Mouse (Mus musculus) heart, adult 2 months (tissue): ENCODE measurements at regions not wholly inside any gene's neighbourhood (a gene's known extent, or its start where the extent isn't known, plus 50 kb on each side); places are given as distances from the start of the nearest gene placed in this dataset.
A peak's percentile ranks its signal among the peaks of the same experiment; 100 is the strongest.

Experiments
- DNase-seq, 2 experiments: peaks; one replicate each; pipeline ENCODE4 v3.0.0; 2021
- H3K27ac ChIP-seq: fragments of 200-600 bp; 2 replicates; pipeline ENCODE4 v1.8.1; 2022
- H3K27me3 ChIP-seq: fragments of 200-500 bp; 2 replicates; pipeline ENCODE4 v1.6.1; 2012; ENCODE audit warnings: mild to moderate bottlenecking, low read length, inconsistent platforms, mixed read lengths; ENCODE audit not compliant: control insufficient read depth, insufficient read depth
- H3K36me3 ChIP-seq: fragments of 200-500 bp; 2 replicates; pipeline ENCODE4 v1.6.1; 2012; ENCODE audit warnings: low read length, inconsistent platforms; ENCODE audit not compliant: control insufficient read depth, insufficient read depth
- H3K4me1 ChIP-seq: fragments of 200-500 bp; 2 replicates; pipeline ENCODE4 v1.6.1; 2011; ENCODE audit warnings: low read length; ENCODE audit not compliant: control insufficient read depth, insufficient read depth
- H3K4me3 ChIP-seq: fragments of 200-600 bp; 2 replicates; pipeline ENCODE4 v1.8.1; 2022
- H3K79me2 ChIP-seq: fragments of 200-500 bp; replicated peaks from 2 replicates; pipeline ENCODE4 v1.6.1; 2012; ENCODE audit warnings: mild to moderate bottlenecking, inconsistent platforms, low read length, moderate library complexity, mixed read lengths; ENCODE audit not compliant: control insufficient read depth, insufficient read depth
- H3K9ac ChIP-seq: fragments of 200-500 bp; 2 replicates; pipeline ENCODE4 v1.6.1; 2012; ENCODE audit warnings: low read depth, mild to moderate bottlenecking, control low read depth, inconsistent platforms, low read length, mixed read lengths
- CTCF ChIP-seq: fragments of 200-600 bp; IDR thresholded peaks from 2 replicates; pipeline ENCODE4 v1.8.1; 2022; ENCODE audit warnings: antibody characterized with exemption, mild to moderate bottlenecking, moderate library complexity
- EP300 ChIP-seq: fragments of 200-500 bp; IDR thresholded peaks from 2 replicates; pipeline ENCODE4 v1.6.1; 2011; ENCODE audit warnings: low read depth, low read length, control low read depth; ENCODE audit not compliant: insufficient read depth
- POLR2A ChIP-seq: fragments of 200-500 bp; IDR thresholded peaks from 2 replicates; pipeline ENCODE4 v1.6.1; 2011; ENCODE audit warnings: mild to moderate bottlenecking, low read depth, low read length, control low read depth; ENCODE audit not compliant: insufficient read depth
- WGBS: fragments of 180-500 bp; shearing (Covaris S2); methylation state at CpG from one replicate; pipeline ENCODE4 v1.1.7; 2018; 5-methylcytosine and 5-hydroxymethylcytosine counted together
- intact Hi-C: fragments of 180-260 bp; cut with DNase I; formaldehyde crosslinking; loops from one replicate; pipeline ENCODE4 v1.15.1; 2025

DNA sequence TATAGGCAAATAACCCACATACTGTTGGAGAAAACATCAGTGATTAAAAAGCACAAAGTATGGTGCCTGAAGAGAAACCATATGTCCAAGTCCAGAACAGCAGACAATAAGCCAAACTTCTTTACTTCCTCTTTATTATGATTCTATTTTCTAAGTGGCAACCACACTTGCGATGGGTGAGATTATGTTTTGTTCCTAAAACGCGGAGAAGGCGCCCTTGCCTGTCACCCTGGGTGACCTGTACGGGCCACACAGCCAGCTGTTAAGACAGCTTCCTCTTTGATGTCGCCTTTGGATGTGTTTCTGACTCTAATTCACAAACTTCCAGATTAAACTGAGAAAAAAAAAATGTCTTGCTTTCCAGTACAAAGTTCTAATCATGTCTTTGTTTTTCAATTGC lies 83.9 kb upstream of the Sgip1 start:
- Histone ChIP-seq H3K4me1 (no peaks in the 10 kb centered on the region), H3K27ac (no peak overlapping the region), H3K9ac (no peak overlapping the region), H3K27me3 (no peaks in the 10 kb centered on the region), H3K36me3 (no peaks in the 10 kb centered on the region), H3K4me3 (no peak overlapping the region), H3K79me2 (no peaks in the 10 kb centered on the region)
- intact Hi-C loops, result loop anchor here (2.0 kb wide), 2 partner anchors 88 to 430 kb away; no protein-coding TSS in a partner anchor
- WGBS, result 51% methylated on average over 6 of the region's 6 CpGs
- DNase-seq, result peak in 1 of 2 experiments; percentile 16
- TF ChIP-seq POLR2A (no peak), EP300 (no peak), CTCF (no peak)

DNA sequence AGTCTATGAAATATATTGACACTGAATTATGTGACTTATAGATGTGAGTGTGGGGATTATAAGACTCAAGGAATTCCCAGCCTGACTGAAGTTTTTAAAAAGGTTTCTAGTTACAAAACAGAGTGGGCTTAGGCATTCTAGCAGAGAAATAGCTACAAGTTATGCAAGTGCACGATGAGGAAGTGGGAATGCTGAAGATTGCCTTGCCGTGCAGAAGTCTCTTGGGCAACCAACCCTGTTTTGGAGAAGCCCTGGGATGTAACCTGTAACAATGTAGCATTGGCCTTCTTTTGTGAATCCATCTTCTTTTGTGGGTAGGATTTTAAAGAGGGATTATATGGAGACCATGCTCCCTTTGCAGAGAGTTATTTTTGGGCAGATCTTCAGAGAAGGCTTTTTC lies 82.5 kb upstream of the Sgip1 start:
- Histone ChIP-seq H3K4me3 (no peak overlapping the region), H3K79me2 (no peaks in the 10 kb centered on the region), H3K4me1 (no peaks in the 10 kb centered on the region), H3K9ac (no peak overlapping the region), H3K36me3 (no peaks in the 10 kb centered on the region), H3K27ac (no peak overlapping the region), H3K27me3 (no peaks in the 10 kb centered on the region)
- DNase-seq, result peak in 1 of 2 experiments; percentile 7
- TF ChIP-seq CTCF (no peak), EP300 (no peak)
- WGBS, result 62% methylated on average over 2 of the region's 2 CpGs
- intact Hi-C loops, result no loop called here

GRCm38 (mm10) chr4:102663617-102664016 lies 77.5 kb upstream of the Sgip1 start:
- no peaks in the 10 kb centered on the region for H3K4me1 ChIP-seq
- no peak for TF ChIP-seq POLR2A
- TF ChIP-seq EP300, result no peak
- TF ChIP-seq CTCF, result no peak
- 93% methylated on average over 1 of the region's 1 CpGs for WGBS
- H3K79me2 ChIP-seq, result no peaks in the 10 kb centered on the region
- H3K27me3 ChIP-seq, result no peaks in the 10 kb centered on the region
- intact Hi-C loops, result no loop called here
- H3K9ac ChIP-seq, result no peak overlapping the region
- H3K27ac ChIP-seq, result no peak overlapping the region
- no peaks in the 10 kb centered on the region for H3K36me3 ChIP-seq
- H3K4me3 ChIP-seq, result no peak overlapping the region
- DNase-seq, result no peak

DNA sequence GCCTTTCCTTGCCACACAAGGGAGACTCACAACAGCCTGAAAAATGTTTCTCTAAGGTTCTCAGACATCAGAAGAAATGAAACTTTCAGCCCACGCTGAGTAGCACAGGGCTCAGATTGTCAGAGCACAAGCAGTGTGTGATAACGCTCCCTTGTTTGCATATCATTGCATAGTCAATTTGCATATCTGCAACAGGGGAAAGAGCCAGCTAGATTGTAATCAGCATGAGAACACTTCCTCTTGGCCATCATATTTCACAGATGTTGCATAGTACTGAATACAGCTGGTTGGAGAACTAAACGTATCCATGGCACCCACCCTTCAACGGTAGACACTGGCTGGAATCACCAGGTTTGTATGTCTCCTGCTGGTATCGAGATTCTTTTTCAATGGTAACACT lies 58.9 kb upstream of the Sgip1 start:
- Histone ChIP-seq H3K27me3 (no peaks in the 10 kb centered on the region), H3K4me1 (no peaks in the 10 kb centered on the region), H3K9ac (no peak overlapping the region), H3K79me2 (no peaks in the 10 kb centered on the region), H3K36me3 (no peaks in the 10 kb centered on the region), H3K4me3 (no peak overlapping the region), H3K27ac (no peak overlapping the region)
- TF ChIP-seq POLR2A (no peak), CTCF (no peak), EP300 (no peak)
- no peak for DNase-seq
- intact Hi-C loops, result no loop called here
- WGBS, result 59% methylated on average over 5 of the region's 5 CpGs

- no peaks in the 10 kb centered on the region for H3K36me3 ChIP-seq
- H3K4me3 ChIP-seq, result no peak overlapping the region
- H3K79me2 ChIP-seq, result no peaks in the 10 kb centered on the region
- no peak overlapping the region for H3K9ac ChIP-seq
- no peaks in the 10 kb centered on the region for H3K27me3 ChIP-seq
- intact Hi-C loops, result no loop called here
- DNase-seq, result peak; percentile 21 to 23
- H3K4me1 ChIP-seq, result no peaks in the 10 kb centered on the region
- no peak for TF ChIP-seq EP300
- TF ChIP-seq POLR2A, result no peak
- no peak for TF ChIP-seq CTCF
- WGBS, result 54% methylated on average over 1 of the region's 1 CpGs
- H3K27ac ChIP-seq, result no peak overlapping the region
Measured at GRCm38 (mm10) chr4:102685045-102685444, 56.1 kb upstream of the Sgip1 start.

- TF ChIP-seq POLR2A, result no peak
- TF ChIP-seq EP300, result no peak
- TF ChIP-seq CTCF, result no peak
- WGBS, result 68% methylated on average over 4 of the region's 4 CpGs
Measured at GRCm38 (mm10) chr4:102688378-102688777, 52.7 kb upstream of the Sgip1 start.

More at GRCm38 (mm10) chr4:102688378-102688777, 52.7 kb upstream of the Sgip1 start:
- Histone ChIP-seq H3K4me1 (no peaks in the 10 kb centered on the region), H3K9ac (no peak overlapping the region), H3K27me3 (no peaks in the 10 kb centered on the region), H3K79me2 (no peaks in the 10 kb centered on the region), H3K27ac (no peak overlapping the region), H3K4me3 (no peak overlapping the region), H3K36me3 (no peaks in the 10 kb centered on the region)
- DNase-seq, result no peak
- intact Hi-C loops, result no loop called here
